Mouse (Mus musculus) frontal cortex, postnatal 25 days (tissue): ENCODE data around the gene Ppp1r3g.
"Not testable (repeated sequence)": the region's sequence is repeated elsewhere in the genome, so short reads cannot be mapped to it uniquely, and the experiment has no call there.

Source experiments
- DNase-seq, 2 experiments: peaks; one replicate each; pipeline ENCODE4 v3.0.0; 2022; ENCODE audit warnings: low spot score in 2 of 2

Gene Ppp1r3g

DNA sequence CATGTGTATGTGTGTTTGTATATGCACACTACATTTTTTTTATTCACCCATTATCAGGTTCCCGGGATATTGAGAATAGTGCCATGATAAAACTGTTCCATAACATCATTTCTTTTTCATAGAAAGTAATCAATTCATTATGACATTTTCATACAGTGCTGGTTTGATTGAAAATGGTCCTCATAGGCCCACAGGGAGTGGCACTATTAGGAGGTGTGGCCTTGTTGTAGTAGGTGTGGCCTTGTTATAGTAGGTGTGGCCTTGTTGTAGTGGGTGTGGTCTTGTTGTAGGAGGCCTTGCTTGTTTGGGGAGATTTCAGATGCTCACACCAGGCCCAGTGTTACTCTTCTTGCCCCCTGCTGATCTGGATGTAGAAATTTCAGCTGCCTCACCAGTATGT is at the start of gene Ppp1r3g:
Gene Ppp1r3g, plus strand, starts transcription at position 301 of the 400 bp plus-strand sequence.
- no peak for DNase-seq

DNA sequence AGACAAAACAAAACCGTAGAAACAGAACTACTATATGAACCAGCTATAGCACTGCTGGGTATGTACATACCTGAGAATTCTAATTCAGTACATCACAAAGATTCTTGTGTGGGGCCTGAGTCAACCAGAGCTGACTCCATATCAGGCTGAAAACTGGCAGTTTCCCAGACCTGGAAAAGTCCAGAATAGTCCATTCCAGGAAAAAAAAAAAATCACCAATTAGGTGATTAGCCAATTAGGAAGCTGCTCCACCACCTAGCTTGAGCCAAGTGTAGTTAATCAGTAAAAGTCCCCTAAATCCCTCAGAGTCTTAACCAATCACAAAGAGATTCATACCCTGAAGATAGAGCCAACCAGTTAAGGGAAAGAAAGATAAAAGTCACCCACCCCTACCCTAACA is 47.2 kb upstream of the Ppp1r3g start:
- no peak for DNase-seq

- no peak for DNase-seq
These were observed 20.6 kb upstream of the Ppp1r3g start for GRCm38 (mm10) chr13:35937991-35938390.

- no peak for DNase-seq
These were observed 18.6 kb upstream of the Ppp1r3g start for GRCm38 (mm10) chr13:35939871-35940665.

DNA sequence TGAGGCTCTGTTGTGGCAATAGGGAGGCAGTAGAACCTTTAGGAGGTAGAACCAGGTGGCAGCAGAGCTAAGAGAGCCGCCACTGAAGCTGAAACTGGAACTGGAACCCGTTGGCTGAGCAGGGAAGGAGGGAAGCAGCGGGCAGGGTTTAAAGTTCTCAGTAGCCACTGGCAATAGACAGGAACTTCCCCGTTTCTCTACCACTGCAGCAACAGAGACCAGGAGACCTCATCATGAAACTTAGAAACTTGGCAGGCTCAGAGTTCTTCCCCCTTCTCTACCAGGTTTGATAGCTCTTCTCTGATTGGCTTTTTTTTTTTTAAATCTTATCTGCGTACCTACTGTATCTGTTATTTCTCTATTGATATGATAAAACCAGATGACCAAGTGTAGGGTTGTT is 17.7 kb upstream of the Ppp1r3g start:
- no peak for DNase-seq

DNA sequence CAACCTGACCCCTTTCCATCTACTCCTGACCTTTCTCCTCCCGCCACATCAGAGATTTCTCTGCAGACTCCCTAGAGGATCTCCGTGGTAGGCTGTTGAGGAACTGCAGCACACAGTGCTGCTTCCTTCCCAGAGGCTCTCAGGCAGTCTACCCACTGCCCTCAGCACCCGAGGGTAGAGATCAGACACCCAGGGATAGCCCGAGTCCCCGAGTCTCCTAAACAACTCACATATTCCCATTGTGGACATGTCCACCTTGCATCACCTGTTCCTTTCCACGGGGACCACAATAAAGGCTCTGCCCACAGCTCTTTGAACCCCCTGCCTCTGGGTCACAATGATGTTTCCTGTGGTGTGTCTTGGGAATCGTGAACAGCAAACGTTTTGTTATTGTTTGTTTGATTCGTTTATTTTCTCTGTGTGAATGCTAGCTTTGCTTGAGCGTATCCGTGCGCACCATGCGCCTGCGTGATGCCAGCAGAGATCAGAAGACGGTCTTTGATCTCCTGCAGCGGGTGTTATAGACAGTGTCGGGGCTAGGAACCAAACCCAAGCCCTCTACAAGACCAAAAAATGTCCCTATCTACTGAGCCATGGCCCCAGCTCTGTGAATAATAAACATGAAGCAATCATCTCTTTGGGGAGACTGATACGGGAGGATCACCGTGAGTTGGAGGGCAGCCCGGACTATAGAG is 11.8 kb upstream of the Ppp1r3g start:
- DNase-seq: no peak

DNA sequence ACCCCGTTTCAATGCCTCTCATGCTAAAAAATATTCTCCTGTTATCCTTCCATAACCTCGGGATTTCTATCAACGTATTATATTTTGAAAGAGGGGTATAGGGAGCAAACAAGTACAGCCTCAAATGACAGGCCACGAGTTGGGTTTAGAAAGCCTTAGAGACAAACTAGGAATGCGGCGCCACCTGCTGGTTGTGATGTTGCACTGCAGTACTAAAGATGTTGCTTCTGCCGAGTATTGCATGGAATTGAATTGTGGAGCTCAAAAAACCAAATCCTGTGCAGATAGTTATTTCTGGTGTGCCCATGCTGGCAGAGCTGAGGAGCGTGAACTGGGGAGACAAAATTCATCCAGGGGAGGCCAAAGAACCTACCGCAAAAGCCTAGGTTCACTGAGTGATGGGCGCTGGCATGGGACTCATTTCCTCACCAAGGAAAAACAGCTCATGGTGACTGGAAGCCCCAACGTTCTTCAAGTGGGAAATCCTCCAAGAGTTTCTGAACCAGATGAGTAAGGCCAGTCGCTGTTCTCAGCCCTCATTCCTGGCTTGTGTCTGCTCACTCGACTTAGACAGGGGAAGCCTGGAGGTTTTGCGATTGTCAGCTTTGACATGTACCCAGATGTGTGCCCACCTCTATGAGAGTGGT is 11.2 kb upstream of the Ppp1r3g start:
- DNase-seq: peak; percentile 67 to 74

DNA sequence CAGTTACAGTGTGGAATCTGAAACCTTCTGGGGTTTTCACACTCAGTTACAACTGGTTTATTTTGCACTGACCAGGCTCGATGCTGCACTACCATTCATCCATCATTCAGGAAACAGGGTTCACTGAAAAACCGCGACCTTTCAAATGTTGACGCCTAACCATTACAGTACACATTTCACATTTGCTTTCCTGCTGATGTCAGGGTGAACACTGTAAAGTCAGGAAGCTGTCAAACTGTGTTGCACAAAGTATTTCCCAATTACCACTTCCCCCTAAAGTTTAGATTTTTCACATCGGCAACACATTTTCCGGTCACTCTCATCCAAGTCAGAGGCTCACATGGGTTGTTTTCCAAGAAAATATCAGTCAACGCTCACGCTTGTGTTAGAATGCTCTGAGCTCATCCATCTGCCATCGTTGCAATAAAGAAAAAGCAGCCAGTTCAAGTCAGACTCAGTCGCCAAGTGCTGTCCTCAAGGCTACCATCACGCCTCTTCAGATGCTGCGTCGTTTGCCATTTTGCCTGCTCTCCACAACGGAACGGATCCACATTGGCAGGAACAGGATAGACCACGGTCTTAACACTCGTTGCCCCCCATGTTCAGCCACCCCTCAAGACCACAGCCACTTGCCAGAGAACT is 8.7 kb upstream of the Ppp1r3g start:
- DNase-seq: no peak

- DNase-seq: no peak
These were observed 890 bp downstream of the Ppp1r3g start for GRCm38 (mm10) chr13:35959391-35960067.

GRCm38 (mm10) chr13:35963583-35963982 is 4.9 kb downstream of the Ppp1r3g start:
- no peak for DNase-seq

DNA sequence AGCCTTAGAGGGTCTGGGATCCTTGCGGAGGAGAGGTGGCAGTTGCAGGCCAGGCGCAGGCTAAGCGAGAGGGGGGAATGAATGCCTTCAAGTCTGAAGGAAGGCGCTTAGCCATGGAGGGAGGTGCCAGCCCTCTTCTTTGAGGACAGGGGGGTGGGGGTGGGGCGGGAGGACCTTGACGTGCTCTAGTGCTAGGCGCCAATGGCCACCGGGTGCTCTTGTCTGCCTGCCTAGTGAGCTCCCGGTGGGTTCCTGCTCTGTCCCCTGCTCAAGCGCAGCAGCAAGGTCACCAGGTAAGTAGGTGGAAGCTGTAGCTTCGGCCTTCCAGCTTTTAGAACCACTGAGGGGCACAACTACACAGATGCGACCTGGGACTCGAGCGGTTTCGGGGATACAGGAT is 9.1 kb downstream of the Ppp1r3g start:
- DNase-seq: no peak

GRCm38 (mm10) chr13:35968131-35968718 is 9.6 kb downstream of the Ppp1r3g start:
- peak in 1 of 2 experiments; percentile 6 for DNase-seq

GRCm38 (mm10) chr13:35968719-35969430 is 10.2 kb downstream of the Ppp1r3g start:
- no peak for DNase-seq

DNA sequence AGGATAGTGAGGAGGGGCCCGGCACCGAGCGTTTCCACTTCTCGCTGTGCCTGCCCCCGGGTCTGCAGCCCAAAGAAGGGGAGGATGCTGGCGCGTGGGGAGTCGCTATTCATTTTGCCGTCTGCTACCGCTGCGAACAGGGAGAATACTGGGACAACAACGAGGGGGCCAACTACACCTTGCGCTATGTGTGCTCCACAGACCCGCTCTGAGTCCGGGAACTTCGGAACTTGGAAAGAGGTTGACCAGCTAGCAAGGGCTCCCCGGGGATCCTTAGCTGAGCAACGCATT is 10.7 kb downstream of the Ppp1r3g start:
- no peak for DNase-seq

DNA sequence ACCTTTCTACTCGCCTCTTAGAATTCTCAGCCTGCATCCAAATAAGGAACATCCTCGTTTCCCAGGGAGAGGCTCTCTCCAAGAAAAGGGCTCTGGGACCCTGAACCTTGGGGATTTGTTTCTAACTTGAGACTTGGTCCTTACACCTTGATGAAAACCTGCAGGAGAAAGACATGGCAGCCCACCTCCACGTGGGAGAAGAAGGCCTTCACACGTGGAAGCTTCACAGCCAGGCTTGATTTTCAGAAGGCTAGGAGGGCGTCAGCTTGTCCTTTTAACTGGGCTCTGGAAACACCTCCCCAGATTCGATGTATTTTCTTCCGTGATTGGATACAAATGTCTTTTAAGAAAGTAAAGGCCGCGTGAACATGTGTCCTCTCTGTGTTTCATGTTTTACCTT is 11.2 kb downstream of the Ppp1r3g start:
- no peak for DNase-seq

DNA sequence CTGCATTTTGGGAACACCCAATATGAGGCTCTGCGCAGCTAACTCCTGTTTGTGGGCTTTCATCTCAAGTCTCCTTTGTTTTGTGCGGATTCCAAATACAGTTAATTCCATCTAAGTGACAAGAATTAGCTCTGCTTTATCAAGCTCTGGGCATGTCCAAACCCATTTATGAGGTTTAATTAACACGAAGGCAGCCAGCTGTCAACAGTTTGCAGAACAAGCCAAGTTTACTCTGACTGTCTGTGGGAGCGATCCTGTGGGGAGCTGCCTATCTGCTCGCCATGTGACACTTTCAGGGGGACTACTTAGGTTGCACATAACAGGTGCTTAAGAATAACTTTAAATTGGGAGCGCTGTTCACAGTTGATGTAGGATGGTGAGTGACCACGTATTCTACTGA is 18.3 kb downstream of the Ppp1r3g start:
- DNase-seq: no peak

- DNase-seq: no peak
These were observed 21.8 kb downstream of the Ppp1r3g start for GRCm38 (mm10) chr13:35980471-35980870.

GRCm38 (mm10) chr13:35982985-35983384 is 24.3 kb downstream of the Ppp1r3g start:
- no peak for DNase-seq

DNA sequence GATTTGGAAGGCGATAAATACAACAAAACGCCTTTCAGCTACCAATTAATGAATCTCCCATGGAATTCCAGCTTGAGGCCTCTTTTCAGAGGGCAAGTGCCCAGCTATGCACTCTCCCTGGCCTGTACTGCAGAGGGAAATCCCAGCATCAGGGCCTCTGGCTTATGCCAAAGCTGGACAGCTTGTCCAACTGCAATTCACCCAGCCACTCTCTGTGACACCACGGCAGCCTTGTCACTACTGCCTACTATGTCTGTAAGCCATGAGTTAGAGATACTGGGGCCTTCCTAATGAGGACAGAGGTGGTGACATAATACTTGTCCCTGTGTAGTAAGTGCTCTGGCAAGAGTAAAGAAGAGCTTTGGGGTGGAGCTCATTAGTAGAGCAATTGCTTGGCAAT is 30.7 kb downstream of the Ppp1r3g start:
- DNase-seq: no peak

DNA sequence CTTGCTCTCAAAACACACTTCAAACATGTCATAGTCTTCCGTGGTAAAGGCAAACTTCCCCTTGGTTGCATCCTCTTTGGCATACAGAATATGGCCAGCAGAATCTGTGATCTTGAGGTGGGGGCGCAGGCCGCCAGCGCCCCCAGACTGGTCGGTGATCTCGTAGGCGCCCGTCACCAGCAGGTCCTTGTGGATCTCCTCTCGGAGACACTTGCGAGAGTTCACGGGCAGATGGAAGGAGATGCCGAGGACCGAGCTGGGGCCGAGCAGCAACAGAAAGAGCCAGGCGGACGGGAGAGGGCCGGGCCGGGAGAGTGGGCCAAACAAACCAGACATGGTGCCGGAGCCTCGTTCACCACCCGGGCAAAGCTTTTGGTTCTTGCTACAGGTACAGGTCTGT is 32.5 kb downstream of the Ppp1r3g start:
- not testable (repeated sequence) for DNase-seq

DNA sequence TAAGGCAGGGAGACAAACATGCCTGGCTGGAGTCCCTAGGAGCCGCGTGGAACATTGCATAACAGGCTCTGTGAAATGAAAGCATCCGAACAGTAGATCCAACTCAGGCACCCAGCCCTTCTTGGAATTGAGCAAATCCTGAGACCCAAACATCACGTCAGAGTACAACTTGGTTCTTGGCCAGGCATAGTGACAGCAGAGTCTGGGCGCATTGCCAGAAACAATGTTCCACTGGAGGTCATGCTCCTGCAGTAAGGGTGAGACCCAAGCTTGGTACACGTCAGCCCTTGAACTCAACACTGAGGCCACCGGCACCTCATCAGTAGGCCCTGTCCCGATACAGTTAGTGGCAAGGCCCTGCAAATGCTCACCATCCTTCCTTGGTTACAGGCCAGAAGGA is 35.4 kb downstream of the Ppp1r3g start:
- DNase-seq: peak; percentile 19 to 28
